Mouse (Mus musculus): ENCODE results near the gene Inka1.

DNA sequence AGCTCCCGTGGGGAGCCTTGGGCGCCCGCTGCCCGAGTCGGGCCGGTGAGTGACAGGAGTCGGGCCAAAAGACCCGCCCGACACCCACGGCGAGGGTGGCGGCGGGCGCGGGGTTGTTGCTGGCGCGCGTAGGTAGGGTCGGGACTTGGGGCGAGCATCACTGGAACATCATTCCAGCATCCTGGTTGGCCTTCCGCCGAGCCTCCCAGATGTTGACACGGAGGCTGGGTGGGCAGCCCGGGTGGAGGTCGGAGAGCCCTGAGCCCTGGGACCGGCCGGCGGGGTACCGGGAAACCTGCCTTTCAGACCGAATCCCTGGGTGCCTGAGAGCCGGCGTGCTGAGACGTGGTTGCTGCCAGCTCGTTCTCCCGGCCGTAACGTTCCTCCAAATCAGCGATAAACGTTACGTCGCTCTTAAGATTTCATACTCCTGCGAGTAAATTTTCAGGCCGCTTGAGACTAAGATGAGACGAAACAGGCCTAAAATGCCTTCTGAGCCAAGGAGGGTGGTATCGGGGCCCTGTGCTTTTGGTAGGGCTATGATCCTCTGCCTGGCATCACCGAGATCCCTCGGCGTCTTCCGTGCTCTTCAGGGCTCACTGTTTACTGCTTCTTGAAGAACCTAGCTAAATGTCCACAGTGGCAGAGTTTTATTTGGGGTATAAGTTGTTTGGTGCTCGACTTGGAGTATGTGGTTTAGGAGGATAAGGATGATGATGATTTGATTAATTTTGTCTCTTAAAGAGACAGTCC lies 17.3 kb upstream of the Inka1 start:
- TF ChIP-seq POLR2A (IDR thresholded peaks at IDR 0.05; ENCODE audit: borderline replicate concordance, low read depth, low read length) (no peak), CTCF (IDR thresholded peaks at IDR 0.05; ENCODE audit: low read depth, low read length) (no peak)
